Mouse (Mus musculus) hindbrain, embryonic 12.5 days (tissue): ENCODE results near the gene Klhl22. TPM values are rescaled to one million over a fixed set of nuclear protein-coding genes. Genes with fewer than 3 reads are reported as not detected.

Experiments used
- ATAC-seq: fragments of 200-750 bp; cut with Nextera tagmentation; 2 replicates; pipeline ENCODE4 v1.8.0; 2017; ENCODE audit warnings: moderate TSS enrichment; ENCODE audit not compliant: low FRiP score
- H3K27ac ChIP-seq: fragments of 300-500 bp; sonication (generic); 2 replicates; pipeline ENCODE4 v1.5.1; 2016; ENCODE audit warnings: mild to moderate bottlenecking
- H3K27me3 ChIP-seq: fragments of 300-500 bp; sonication (generic); 2 replicates; pipeline ENCODE4 v1.6.1; 2016; ENCODE audit warnings: mild to moderate bottlenecking
- H3K36me3 ChIP-seq: fragments of 300-500 bp; sonication (generic); 2 replicates; pipeline ENCODE4 v1.6.1; 2016; ENCODE audit warnings: mild to moderate bottlenecking
- H3K4me1 ChIP-seq: fragments of 300-500 bp; sonication (generic); 2 replicates; pipeline ENCODE4 v1.6.1; 2016
- H3K4me2 ChIP-seq: fragments of 300-500 bp; sonication (generic); replicated peaks from 2 replicates; pipeline ENCODE4 v1.6.1; 2016; ENCODE audit warnings: mild to moderate bottlenecking
- H3K4me3 ChIP-seq: fragments of 300-500 bp; sonication (generic); 2 replicates; pipeline ENCODE4 v1.5.1; 2016; ENCODE audit warnings: mild to moderate bottlenecking
- H3K9ac ChIP-seq: fragments of 300-500 bp; sonication (generic); 2 replicates; pipeline ENCODE4 v1.6.1; 2016; ENCODE audit warnings: mild to moderate bottlenecking, moderate library complexity
- H3K9me3 ChIP-seq: fragments of 300-500 bp; sonication (generic); replicated peaks from 2 replicates; pipeline ENCODE4 v1.6.1; 2016; ENCODE audit warnings: mild to moderate bottlenecking
- WGBS: fragments of 180-500 bp; shearing (Covaris S2); methylation state at CpG from one replicate; pipeline ENCODE4 v1.1.7; 2016; 5-methylcytosine and 5-hydroxymethylcytosine counted together
- polyA plus RNA-seq: library from polyadenylated mRNA; unstranded; fragments of >200 nt; fragmentation: Nextera tagmentation; extraction: Ambion mirVana; gene quantifications from 2 replicates; pipeline ENCODE4 v1.2.1, GENCODE M21; 2016

Klhl22 gene
- polyA plus RNA-seq, 1 experiment from 2014 or later, result 63.9 TPM

DNA sequence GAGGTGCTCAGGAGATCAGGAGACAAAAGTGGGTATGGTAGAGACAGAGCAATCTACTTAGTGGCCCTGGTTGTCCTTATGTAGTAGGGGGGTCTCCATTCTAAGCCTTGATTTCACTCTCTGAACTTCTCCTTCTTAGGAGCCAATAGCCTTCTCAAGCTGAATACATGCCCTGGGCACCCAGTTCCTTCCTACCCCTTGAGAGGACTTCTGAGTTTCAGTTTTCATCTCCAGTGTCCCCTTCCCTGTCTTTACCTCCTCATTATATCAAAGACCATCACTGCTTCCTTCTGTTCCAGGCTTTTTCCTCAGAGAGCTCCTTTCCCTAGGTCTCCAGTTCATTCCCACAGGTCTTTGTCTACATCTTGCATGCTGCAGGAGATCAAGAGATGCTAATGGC is 37.1 kb downstream of the Klhl22 start:
- H3K27ac ChIP-seq, result no peak overlapping the region
- ATAC-seq, result no peak
- peak overlapping the region; percentile 74; the same call in 1 of the 2 replicates for H3K9ac ChIP-seq
- peaks cover 17% of the 10 kb centered on the region for H3K36me3 ChIP-seq
- H3K4me3 ChIP-seq, result peak overlapping the region; percentile 53
- peaks cover 21% of the 10 kb centered on the region for H3K4me1 ChIP-seq
- peak overlapping the region; percentile 81 for H3K4me2 ChIP-seq
- no peaks in the 10 kb centered on the region for H3K9me3 ChIP-seq
- peaks cover 65% of the 10 kb centered on the region for H3K27me3 ChIP-seq

- H3K27me3 ChIP-seq, result peaks cover 71% of the 10 kb centered on the region
- peaks cover 10% of the 10 kb centered on the region for H3K36me3 ChIP-seq
- H3K9ac ChIP-seq, result peak within 1 kb of the TSS; percentile 74
- peak within 1 kb of the TSS; percentile 62; the same call in 1 of the 2 replicates for H3K27ac ChIP-seq
- 2% methylated on average over 69 of the region's 81 CpGs for WGBS
- H3K9me3 ChIP-seq, result no peaks in the 10 kb centered on the region
- H3K4me3 ChIP-seq, result peak within 1 kb of the TSS; percentile 53
- H3K4me1 ChIP-seq, result peaks cover 25% of the 10 kb centered on the region
- ATAC-seq, result peak; percentile 27; the same call in 1 of the 2 replicates
- peak within 1 kb of the TSS; percentile 81 for H3K4me2 ChIP-seq
These were observed 37.8 kb downstream of the Klhl22 start, which contains the start of gene Scarf2 for GRCm38 (mm10) chr16:17796971-17797811. Gene Scarf2, plus strand, starts transcription at chr16:17797282.

- Histone ChIP-seq H3K36me3 (peaks cover 4% of the 10 kb centered on the region; the same call in 1 of the 2 replicates), H3K27me3 (peaks cover 78% of the 10 kb centered on the region), H3K4me3 (peak overlapping the region; percentile 53), H3K9me3 (no peaks in the 10 kb centered on the region), H3K4me1 (peaks cover 32% of the 10 kb centered on the region), H3K9ac (peak overlapping the region; percentile 74), H3K4me2 (peak overlapping the region; percentile 81), H3K27ac (peak overlapping the region; percentile 62; the same call in 1 of the 2 replicates)
- 3% methylated on average over 29 of the region's 29 CpGs for WGBS
- ATAC-seq, result peak; percentile 11; the same call in 1 of the 2 replicates
These were observed 38.4 kb downstream of the Klhl22 start for GRCm38 (mm10) chr16:17797812-17798311.

DNA sequence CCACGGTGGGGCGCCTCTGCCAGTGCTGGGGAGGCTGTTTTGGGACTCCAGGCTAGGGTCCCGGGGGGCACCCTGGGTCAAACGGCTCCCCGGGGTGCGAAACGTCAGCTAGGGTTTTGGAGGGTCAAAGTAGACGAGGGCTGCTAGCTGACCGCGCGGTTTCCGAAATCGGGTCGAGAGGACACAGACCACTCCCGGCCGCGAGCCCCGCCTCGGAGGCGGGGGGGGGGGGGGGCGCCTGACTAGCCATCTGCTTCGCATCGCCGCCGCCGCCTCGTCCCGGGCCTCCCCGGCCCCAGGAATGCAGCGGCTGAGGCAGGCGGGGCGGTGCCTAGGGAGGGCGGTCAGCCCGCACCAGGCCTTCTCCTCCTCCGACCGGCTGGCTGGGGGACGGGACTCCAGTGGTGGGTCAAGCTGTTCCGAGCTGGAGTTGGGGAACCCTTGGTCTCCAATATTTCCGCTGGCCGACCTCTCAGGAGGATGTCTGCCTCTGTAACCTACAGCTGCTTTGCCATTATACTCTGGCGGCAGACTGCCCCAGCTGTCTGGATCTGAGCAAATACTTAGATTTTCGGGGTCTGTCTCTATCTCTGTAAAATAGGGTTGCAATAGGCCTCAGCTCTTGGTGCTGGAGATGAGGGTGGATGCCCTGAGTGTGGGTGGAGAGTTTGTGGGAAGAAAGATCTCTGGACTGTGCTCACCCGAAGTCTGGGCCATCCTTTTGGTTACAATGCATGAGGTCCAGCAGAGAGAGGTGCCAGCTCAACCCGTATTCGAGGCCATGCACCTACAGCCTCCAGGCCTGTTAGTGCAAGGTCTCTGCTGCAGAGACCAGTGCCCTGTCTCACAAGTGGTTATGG is 39.1 kb downstream of the Klhl22 start:
- WGBS, result 2% methylated on average over 35 of the region's 45 CpGs

DNA sequence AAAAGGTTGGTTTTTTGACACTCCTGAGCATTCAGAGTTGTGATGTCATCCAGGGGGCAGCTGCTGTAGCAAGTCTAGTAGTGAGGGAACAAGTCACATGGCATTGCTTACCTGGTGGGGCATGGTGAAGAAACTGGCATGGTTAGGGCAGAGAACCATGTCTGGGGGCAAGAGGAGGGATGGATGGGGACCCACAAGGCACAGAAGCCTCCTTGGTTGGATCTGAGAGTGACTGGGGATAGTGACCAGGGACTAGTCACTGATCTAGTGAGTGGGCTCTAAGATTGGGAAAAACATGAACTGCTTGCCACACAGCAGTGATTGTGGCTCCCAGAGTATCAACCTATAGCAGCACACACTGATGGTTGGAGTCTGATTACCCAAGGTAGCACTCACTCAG is 40.2 kb downstream of the Klhl22 start:
- no peak overlapping the region for H3K4me2 ChIP-seq
- H3K27me3 ChIP-seq, result peaks cover 95% of the 10 kb centered on the region
- H3K9me3 ChIP-seq, result no peaks in the 10 kb centered on the region
- peaks cover 49% of the 10 kb centered on the region for H3K4me1 ChIP-seq
- no peak overlapping the region for H3K9ac ChIP-seq
- H3K36me3 ChIP-seq, result no peaks in the 10 kb centered on the region
- no peak for ATAC-seq
- no peak overlapping the region for H3K27ac ChIP-seq
- H3K4me3 ChIP-seq, result no peak overlapping the region

More for the DNA sequence above, 39.1 kb downstream of the Klhl22 start:
- ATAC-seq, result 0 out of 2 replicates have a peak, but pooled peaks have one; percentile 12
- Histone ChIP-seq H3K4me1 (peaks cover 39% of the 10 kb centered on the region), H3K36me3 (no peaks in the 10 kb centered on the region), H3K27me3 (peaks cover 85% of the 10 kb centered on the region), H3K4me2 (peak overlapping the region; percentile 81), H3K9ac (peak overlapping the region; percentile 74), H3K27ac (peak overlapping the region; percentile 62; the same call in 1 of the 2 replicates), H3K4me3 (peak overlapping the region; percentile 53), H3K9me3 (no peaks in the 10 kb centered on the region)

DNA sequence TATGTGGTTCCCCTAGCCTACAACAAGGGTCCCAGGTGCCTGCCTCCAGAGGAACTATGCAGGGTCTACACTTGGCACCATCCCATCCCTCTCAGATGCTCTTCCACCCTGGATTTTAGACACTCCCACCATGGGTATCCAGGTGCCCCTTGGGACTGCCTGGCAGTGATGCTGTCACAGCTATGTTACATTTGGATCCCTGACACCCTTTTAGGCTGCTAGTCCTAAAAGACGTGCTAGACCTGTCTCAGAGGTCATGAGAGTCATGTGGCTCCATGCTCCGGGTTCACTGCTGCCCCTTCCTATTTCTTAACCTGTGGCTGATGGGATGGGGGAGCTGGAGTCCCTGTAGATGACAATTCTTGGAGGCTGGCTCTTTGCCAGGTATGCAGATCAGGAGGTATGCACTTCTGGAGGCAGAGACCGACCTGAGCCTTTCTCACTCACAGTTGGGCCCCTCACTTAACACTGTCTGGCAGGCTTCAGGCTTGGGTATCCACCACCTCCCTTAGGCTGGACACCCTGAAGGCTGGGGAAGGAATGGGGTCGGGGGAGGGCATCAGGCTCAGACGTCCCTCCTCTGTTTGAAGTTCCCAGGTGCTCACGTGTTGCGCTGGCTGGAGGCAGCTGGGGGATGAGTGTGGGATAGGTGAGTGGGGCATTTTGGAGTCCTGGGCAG is 42.5 kb downstream of the Klhl22 start:
- no peak overlapping the region for H3K27ac ChIP-seq
- peaks cover 65% of the 10 kb centered on the region for H3K4me1 ChIP-seq
- WGBS, result 10% methylated on average over 7 of the region's 7 CpGs
- ATAC-seq, result no peak
- H3K9ac ChIP-seq, result no peak overlapping the region
- no peaks in the 10 kb centered on the region for H3K9me3 ChIP-seq
- H3K36me3 ChIP-seq, result no peaks in the 10 kb centered on the region
- no peak overlapping the region for H3K4me3 ChIP-seq
- peak overlapping the region; percentile 55; the same call in 1 of the 2 replicates for H3K4me2 ChIP-seq
- peaks cover 99% of the 10 kb centered on the region for H3K27me3 ChIP-seq

DNA sequence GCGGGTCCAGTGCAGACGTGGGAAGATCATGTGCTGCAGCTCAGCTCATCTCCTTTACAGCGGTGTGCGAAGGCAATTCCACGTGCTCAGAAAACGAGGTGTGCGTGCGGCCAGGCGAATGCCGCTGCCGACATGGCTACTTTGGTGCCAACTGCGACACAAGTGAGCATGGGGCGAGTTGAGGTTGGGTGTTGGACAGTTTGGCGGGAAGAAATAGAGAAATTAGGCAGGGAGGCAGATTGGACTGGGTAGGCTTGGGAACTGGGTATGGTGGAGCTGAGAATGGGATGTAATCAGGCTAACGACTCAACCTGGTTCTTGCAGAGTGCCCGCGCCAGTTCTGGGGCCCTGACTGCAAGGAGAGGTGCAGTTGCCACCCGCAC is 43.0 kb downstream of the Klhl22 start:
- Histone ChIP-seq H3K4me3 (peak overlapping the region; percentile 31), H3K4me2 (peak overlapping the region; percentile 55), H3K9ac (peak overlapping the region; percentile 29; the same call in 1 of the 2 replicates), H3K36me3 (no peaks in the 10 kb centered on the region), H3K4me1 (peaks cover 65% of the 10 kb centered on the region), H3K9me3 (no peaks in the 10 kb centered on the region), H3K27ac (no peak overlapping the region), H3K27me3 (peaks cover 95% of the 10 kb centered on the region)
- WGBS, result 8% methylated on average over 18 of the region's 18 CpGs
- ATAC-seq, result no peak

DNA sequence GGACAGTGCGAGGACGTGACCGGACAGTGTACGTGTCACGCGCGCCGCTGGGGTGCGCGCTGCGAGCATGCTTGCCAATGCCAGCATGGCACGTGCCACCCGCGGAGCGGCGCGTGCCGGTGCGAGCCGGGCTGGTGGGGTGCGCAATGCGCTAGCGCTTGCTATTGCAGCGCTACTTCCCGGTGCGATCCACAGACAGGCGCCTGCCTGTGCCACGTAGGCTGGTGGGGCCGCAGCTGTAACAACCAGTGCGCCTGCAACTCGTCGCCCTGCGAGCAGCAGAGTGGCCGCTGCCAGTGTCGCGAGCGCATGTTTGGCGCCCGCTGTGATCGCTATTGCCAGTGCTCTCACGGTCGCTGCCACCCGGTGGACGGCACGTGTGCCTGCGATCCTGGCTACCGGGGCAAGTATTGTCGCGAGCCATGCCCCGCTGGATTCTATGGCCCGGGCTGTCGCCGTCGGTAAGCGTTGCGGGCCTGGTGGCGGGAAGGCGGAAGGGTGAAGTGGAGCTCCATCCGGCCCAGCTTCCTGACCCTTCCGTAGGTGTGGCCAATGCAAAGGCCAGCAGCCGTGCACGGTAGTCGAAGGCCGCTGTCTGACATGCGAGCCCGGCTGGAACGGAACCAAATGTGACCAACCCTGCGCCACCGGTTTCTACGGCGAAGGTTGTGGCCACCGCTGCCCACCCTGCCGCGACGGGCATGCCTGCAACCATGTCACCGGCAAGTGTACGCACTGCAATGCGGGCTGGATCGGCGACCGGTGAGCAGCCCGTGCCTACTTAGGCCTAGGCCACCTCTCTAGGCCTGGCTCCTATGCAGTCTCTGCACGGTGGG is 43.6 kb downstream of the Klhl22 start:
- peaks cover 94% of the 10 kb centered on the region for H3K27me3 ChIP-seq
- H3K36me3 ChIP-seq, result no peaks in the 10 kb centered on the region
- WGBS, result 2% methylated on average over 83 of the region's 83 CpGs
- H3K4me2 ChIP-seq, result peak overlapping the region; percentile 55
- H3K4me3 ChIP-seq, result peak overlapping the region; percentile 31
- ATAC-seq, result no peak
- H3K4me1 ChIP-seq, result peaks cover 69% of the 10 kb centered on the region
- H3K9ac ChIP-seq, result peak overlapping the region; percentile 29
- H3K27ac ChIP-seq, result no peak overlapping the region
- H3K9me3 ChIP-seq, result no peaks in the 10 kb centered on the region

DNA sequence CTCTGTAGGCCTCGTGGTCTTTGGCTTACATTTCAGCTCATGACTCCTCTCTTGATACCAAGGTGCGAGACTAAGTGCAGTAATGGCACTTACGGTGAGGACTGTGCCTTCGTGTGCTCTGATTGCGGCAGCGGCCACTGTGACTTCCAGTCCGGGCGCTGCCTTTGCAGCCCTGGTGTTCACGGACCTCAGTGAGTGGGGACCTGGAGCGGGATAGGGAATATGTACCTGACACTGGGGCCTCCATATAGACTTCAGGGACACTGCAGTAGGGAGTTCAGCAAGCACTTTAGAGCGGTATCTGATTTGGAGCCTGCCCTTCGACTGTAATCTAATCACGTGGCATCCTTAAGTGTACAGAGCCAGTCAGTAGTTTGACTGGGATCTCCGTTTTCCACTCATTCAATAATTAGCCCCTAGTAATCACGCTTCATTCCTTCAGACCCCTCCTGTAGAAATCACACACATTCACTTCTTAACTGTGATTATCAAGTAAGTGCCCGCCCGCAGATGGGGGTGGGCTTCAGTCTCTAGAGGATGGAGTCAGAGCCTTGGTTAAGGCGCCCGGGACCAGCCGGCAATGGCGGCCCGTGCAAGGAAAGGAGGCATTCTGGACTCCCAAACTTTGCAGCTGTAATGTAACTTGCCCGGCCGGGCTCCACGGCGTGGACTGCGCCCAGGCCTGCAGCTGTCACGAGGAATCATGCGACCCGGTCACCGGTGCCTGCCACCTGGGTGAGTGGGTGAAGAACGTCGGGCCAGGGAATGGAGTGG is 44.4 kb downstream of the Klhl22 start:
- WGBS, result 10% methylated on average over 33 of the region's 33 CpGs
- Histone ChIP-seq H3K36me3 (no peaks in the 10 kb centered on the region), H3K9ac (peak overlapping the region; percentile 29), H3K4me2 (peak overlapping the region; percentile 55), H3K27ac (no peak overlapping the region), H3K4me3 (peak overlapping the region; percentile 31), H3K9me3 (no peaks in the 10 kb centered on the region), H3K4me1 (peaks cover 66% of the 10 kb centered on the region), H3K27me3 (peaks cover 92% of the 10 kb centered on the region)
- ATAC-seq, result no peak

DNA sequence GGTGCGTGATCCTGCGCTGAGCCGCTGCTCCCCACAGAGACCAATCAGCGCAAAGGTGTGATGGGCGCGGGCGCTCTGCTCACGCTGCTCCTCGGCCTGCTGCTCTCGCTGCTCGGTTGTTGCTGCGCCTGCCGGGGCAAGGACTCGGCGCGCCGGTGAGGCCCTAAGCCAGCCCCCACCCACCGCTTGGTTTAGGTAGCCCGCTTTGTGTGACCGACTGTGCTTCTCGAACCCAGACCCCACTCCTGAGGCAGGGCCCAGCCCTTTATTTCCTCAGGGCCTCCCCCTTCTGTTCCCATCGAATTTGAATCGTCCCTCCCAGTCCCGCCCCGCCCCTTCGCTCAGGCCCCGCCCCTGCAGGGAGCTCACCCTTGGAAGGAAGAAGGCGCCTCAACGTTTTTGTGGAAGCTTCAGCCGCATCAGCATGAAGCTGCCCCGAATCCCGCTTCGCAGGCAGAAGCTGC is 45.1 kb downstream of the Klhl22 start:
- 0 out of 2 replicates have a peak, but pooled peaks have one; percentile 6 for ATAC-seq

More for the DNA sequence above, 45.1 kb downstream of the Klhl22 start:
- WGBS, result 2% methylated on average over 31 of the region's 33 CpGs
- Histone ChIP-seq H3K36me3 (no peaks in the 10 kb centered on the region), H3K27me3 (peaks cover 91% of the 10 kb centered on the region), H3K4me2 (peak overlapping the region; percentile 52), H3K4me3 (peak overlapping the region; percentile 29), H3K27ac (no peak overlapping the region), H3K9ac (0 out of 2 replicates have a peak overlapping the region, but pooled peaks have one; percentile 41), H3K4me1 (peaks cover 69% of the 10 kb centered on the region), H3K9me3 (no peaks in the 10 kb centered on the region)
